Mouse (Mus musculus): ENCODE results near the gene Nbea.

GRCm38 (mm10) chr3:55665928-55666327 is 517.6 kb downstream of the Nbea start:
- TF ChIP-seq CTCF (IDR thresholded peaks at IDR 0.05; ENCODE audit: low read depth, low read length), result no peak
- no peak for TF ChIP-seq TAL1 (conservative IDR thresholded peaks at IDR 0.05; ENCODE audit: low read depth, low read length)
